Mouse (Mus musculus) midbrain, embryonic 11.5 days (tissue): Measurements from ENCODE around the gene Clec1b. TPM values are rescaled to one million over a fixed set of nuclear protein-coding genes. Genes with fewer than 3 reads are reported as not detected.
A peak's percentile ranks its signal among the peaks of the same experiment; 100 is the strongest.

ENCODE experiments used
- ATAC-seq: fragments of 200-750 bp; cut with Nextera tagmentation; 2 replicates; pipeline ENCODE4 v1.8.0; 2017; ENCODE audit warnings: moderate TSS enrichment, moderate library complexity; ENCODE audit not compliant: low FRiP score
- DNase-seq: peaks from one replicate; pipeline ENCODE4 v3.0.0; 2015; ENCODE audit warnings: low spot score; ENCODE audit errors: missing footprints
- H3K27ac ChIP-seq: fragments of 300-500 bp; sonication (generic); 2 replicates; pipeline ENCODE4 v1.5.1; 2014; ENCODE audit warnings: low read depth, low read length
- H3K27me3 ChIP-seq: fragments of 300-500 bp; sonication (generic); 2 replicates; pipeline ENCODE4 v1.6.1; 2014; ENCODE audit warnings: mild to moderate bottlenecking, low read length, moderate library complexity, mixed read lengths; ENCODE audit not compliant: control insufficient read depth, insufficient read depth
- H3K36me3 ChIP-seq: fragments of 300-500 bp; sonication (generic); 2 replicates; pipeline ENCODE4 v1.6.1; 2014; ENCODE audit warnings: mild to moderate bottlenecking, low read length, moderate library complexity, mixed read lengths; ENCODE audit not compliant: control insufficient read depth, insufficient read depth
- H3K4me1 ChIP-seq: fragments of 300-500 bp; sonication (generic); 2 replicates; pipeline ENCODE4 v1.6.1; 2014; ENCODE audit warnings: low read length; ENCODE audit not compliant: control insufficient read depth, insufficient read depth
- H3K4me2 ChIP-seq: fragments of 300-500 bp; sonication (generic); 2 replicates; pipeline ENCODE4 v1.6.1; 2014; ENCODE audit warnings: mild to moderate bottlenecking, moderate library complexity
- H3K4me3 ChIP-seq: fragments of 300-500 bp; sonication (generic); 2 replicates; pipeline ENCODE4 v1.5.1; 2014; ENCODE audit warnings: low read depth, low read length
- H3K9ac ChIP-seq: fragments of 300-500 bp; sonication (generic); 2 replicates; pipeline ENCODE4 v1.6.1; 2014; ENCODE audit warnings: low read length
- H3K9me3 ChIP-seq: fragments of 300-500 bp; sonication (generic); 2 replicates; pipeline ENCODE4 v1.6.1; 2016; ENCODE audit warnings: low read length; ENCODE audit not compliant: control insufficient read depth
- WGBS: fragments of 180-500 bp; shearing (Covaris S2); extraction: QIAGEN DNeasy Blood & Tissue Kit; methylation state at CpG from one replicate; pipeline ENCODE4 v1.1.7; 2014; 5-methylcytosine and 5-hydroxymethylcytosine counted together
- polyA plus RNA-seq: library from polyadenylated mRNA; unstranded; fragments of >200 nt; fragmentation: Nextera tagmentation; extraction: Ambion mirVana; gene quantifications from 2 replicates; pipeline ENCODE4 v1.2.1, GENCODE M21; 2014

Gene Clec1b
- polyA plus RNA-seq, 1 experiment from 2014 or later, result 11.3 TPM

DNA sequence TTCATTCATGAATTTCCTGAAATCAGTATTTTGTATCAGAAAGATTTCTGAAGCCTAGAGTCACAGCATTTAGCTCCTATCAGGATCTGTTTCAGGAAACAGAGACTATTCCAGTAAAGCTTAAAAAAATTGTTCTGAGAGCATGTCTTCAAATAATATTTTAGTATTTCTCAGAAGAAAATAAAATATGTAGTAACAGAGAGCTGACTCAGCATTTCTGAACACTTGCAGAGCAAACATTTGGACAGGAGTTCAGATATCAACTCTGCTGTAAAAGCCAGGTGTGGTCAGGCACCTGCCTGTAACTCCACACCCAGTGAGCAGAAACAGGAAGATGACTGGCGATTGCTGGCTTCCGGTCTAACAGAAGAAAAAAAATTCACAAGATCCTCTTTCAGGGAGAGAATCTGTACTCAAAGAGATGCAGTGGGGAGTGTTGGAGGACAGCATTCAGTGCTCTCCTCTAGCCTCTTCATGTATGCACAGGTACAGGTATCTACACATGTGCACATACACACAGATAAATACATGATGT is 22.1 kb upstream of the Clec1b start:
- Histone ChIP-seq H3K9ac (no peak overlapping the region), H3K27me3 (no peaks in the 10 kb centered on the region), H3K4me1 (no peaks in the 10 kb centered on the region), H3K36me3 (no peaks in the 10 kb centered on the region), H3K9me3 (no peaks in the 10 kb centered on the region), H3K4me3 (no peak overlapping the region), H3K27ac (no peak overlapping the region), H3K4me2 (no peak overlapping the region)
- ATAC-seq (no peak), DNase-seq (no peak)
- 93% methylated on average over 2 of the region's 2 CpGs for WGBS

DNA sequence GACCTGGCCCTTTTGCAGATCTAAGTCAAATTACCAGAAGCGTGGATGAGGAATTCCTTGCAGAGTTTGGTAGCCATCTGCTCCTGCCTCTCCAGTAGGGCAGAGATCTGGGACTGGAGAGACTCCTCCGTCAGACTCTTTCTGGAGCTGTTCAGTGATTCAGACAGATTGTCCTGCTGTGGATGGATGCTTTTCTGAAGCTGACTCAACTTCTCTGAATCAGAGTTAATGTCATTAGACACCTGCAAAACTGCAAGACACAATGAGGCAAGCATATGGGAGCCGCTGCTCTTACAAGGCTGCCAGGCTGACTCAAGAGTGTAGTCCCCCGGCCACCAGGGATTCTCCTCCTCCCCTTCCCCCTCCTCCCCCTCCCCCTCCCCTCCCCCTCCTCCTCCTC is 16.6 kb upstream of the Clec1b start:
- no peak overlapping the region for H3K4me2 ChIP-seq
- H3K36me3 ChIP-seq, result no peaks in the 10 kb centered on the region
- WGBS, result 69% methylated on average over 4 of the region's 4 CpGs
- DNase-seq (no peak), ATAC-seq (no peak)
- no peak overlapping the region for H3K27ac ChIP-seq
- H3K9ac ChIP-seq, result no peak overlapping the region
- no peaks in the 10 kb centered on the region for H3K4me1 ChIP-seq
- no peaks in the 10 kb centered on the region for H3K9me3 ChIP-seq
- H3K4me3 ChIP-seq, result no peak overlapping the region
- H3K27me3 ChIP-seq, result no peaks in the 10 kb centered on the region

DNA sequence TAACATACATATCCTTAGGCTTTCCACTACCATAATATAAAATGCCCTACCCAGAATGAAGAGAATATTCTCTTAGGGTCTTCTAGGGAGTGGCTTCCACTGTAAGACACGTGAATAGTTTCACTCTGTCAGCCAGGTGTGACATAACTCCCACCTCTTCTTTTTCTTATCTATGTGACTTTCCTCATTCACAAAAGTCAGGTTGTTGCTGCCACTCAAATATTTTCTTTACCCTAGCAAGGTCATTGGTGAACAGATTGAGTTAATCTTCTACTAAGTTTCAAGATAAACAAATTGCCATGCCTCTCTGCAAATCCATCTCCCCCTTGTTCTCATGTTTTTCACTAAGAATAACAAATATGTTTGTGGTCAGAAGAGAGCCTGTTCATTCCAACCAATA is 15.4 kb upstream of the Clec1b start:
- DNase-seq, result no peak
- no peak overlapping the region for H3K4me3 ChIP-seq
- ATAC-seq, result no peak
- H3K9me3 ChIP-seq, result no peaks in the 10 kb centered on the region
- H3K27ac ChIP-seq, result no peak overlapping the region
- H3K27me3 ChIP-seq, result no peaks in the 10 kb centered on the region
- WGBS, result 88% methylated on average over 1 of the region's 1 CpGs
- no peak overlapping the region for H3K4me2 ChIP-seq
- no peaks in the 10 kb centered on the region for H3K4me1 ChIP-seq
- H3K36me3 ChIP-seq, result no peaks in the 10 kb centered on the region
- H3K9ac ChIP-seq, result no peak overlapping the region

DNA sequence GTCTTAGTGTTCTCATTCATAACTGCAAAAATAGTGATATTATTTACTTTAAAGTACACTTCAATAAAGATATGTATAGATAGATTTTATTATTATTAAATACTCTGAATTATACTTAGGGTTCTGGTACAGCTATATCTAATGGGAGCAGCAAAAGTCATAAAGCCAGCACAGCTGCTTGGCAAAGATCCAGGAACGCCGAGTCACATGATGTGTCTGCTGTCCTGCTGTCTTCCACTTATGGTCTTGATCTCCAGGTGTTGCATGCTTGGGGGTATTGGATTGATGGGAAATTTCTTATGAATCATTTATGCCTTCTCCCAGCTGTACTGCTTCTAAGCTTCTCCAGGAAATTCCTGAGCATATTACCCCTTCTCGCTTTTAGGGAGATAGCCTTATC is 13.6 kb upstream of the Clec1b start:
- Histone ChIP-seq H3K36me3 (no peaks in the 10 kb centered on the region), H3K27me3 (no peaks in the 10 kb centered on the region), H3K4me1 (no peaks in the 10 kb centered on the region), H3K4me2 (no peak overlapping the region), H3K4me3 (no peak overlapping the region), H3K9ac (no peak overlapping the region), H3K9me3 (no peaks in the 10 kb centered on the region), H3K27ac (no peak overlapping the region)
- WGBS, result 85% methylated on average over 3 of the region's 3 CpGs
- ATAC-seq (no peak), DNase-seq (no peak)

DNA sequence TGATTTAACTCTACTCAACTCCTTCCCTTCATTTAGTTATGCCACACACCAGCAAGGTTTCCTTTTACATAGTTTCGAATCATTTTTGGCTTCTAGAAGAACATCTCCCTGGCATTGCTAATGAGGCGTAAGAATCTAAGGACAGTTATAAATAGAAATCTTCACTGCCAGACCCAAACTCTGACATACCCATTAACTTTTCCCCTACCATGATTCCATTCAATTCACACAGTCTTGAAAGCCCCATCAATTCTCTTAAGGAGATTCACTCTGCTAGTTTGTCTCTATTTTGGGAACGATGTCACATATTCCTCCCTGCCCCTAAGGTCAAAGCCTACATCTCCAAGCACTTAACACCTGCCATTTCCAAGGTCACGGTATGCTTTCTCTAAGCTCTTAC is 12.1 kb upstream of the Clec1b start:
- H3K27me3 ChIP-seq, result no peaks in the 10 kb centered on the region
- no peaks in the 10 kb centered on the region for H3K4me1 ChIP-seq
- no peak overlapping the region for H3K9ac ChIP-seq
- H3K27ac ChIP-seq, result no peak overlapping the region
- no peak for ATAC-seq
- DNase-seq, result no peak
- H3K4me2 ChIP-seq, result no peak overlapping the region
- no peaks in the 10 kb centered on the region for H3K9me3 ChIP-seq
- 77% methylated on average over 4 of the region's 4 CpGs for WGBS
- H3K4me3 ChIP-seq, result no peak overlapping the region
- no peaks in the 10 kb centered on the region for H3K36me3 ChIP-seq

DNA sequence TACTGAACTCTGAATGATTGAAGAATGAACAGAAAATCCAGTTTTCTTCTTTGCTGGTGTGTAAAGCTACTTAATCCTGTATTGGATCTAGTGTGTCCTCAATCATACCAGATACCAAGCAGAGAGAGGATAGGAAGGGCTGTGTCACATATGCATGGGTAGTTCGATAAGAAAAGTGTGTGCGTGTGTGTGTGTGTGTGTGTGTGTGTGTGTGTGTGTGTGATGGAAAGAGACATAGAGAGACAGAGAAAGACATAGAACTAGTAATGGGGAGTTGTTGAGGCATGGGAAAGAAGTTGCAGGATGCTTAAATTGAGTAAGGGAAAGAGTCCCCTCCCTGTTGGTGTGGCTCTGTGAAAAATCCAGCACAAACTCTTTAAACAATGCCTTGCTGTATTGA is 11.3 kb upstream of the Clec1b start, which contains the start of gene Clec12b:
Gene Clec12b, minus strand, starts transcription at position 101 of the 400 bp plus-strand sequence.
- 86% methylated on average over 2 of the region's 2 CpGs for WGBS
- no peak within 1 kb of the TSS for H3K27ac ChIP-seq

DNA sequence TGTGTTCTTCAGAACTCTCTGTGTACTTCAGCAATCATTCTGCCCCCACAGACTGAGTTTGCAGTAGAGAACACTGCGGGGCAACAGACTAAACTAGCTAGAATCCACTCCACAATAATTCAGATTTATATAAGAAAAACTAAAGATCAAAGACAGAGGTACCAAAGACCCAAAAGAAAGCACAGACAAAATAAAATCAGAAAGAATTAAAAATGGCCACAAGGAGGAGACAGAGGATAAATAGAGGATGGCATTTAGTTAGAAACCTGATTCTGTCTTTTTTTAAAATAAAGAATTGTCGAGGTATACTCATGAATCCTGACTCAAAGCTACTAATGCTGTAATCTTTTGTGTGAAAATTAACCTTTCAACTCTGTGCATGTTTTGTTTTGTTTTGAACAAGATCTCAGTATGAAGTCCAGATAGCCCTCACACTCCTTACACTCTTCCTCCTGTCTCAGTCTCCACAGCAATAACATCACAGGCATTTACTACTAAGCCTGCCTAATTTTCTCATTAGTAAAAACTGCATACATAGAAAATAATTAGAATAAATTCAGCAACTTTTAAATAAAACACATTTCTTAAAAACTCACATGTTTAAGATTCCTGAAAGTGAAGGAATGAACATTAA is 3.9 kb upstream of the Clec1b start:
- H3K9ac ChIP-seq, result no peak overlapping the region
- no peaks in the 10 kb centered on the region for H3K36me3 ChIP-seq
- no peak overlapping the region for H3K4me2 ChIP-seq
- no peak for DNase-seq
- no peak overlapping the region for H3K27ac ChIP-seq
- H3K9me3 ChIP-seq, result no peaks in the 10 kb centered on the region
- no peaks in the 10 kb centered on the region for H3K4me1 ChIP-seq
- WGBS, result 45% methylated on average over 2 of the region's 2 CpGs
- H3K4me3 ChIP-seq, result no peak overlapping the region
- ATAC-seq, result 0 out of 2 replicates have a peak, but pooled peaks have one; percentile 44
- H3K27me3 ChIP-seq, result no peaks in the 10 kb centered on the region

More for the DNA sequence above, 11.3 kb upstream of the Clec1b start, which contains the start of gene Clec12b:
- Histone ChIP-seq H3K4me3 (no peak within 1 kb of the TSS), H3K4me2 (no peak within 1 kb of the TSS), H3K4me1 (no peaks in the 10 kb centered on the region), H3K9me3 (no peaks in the 10 kb centered on the region), H3K9ac (no peak within 1 kb of the TSS), H3K36me3 (no peaks in the 10 kb centered on the region), H3K27me3 (no peaks in the 10 kb centered on the region)
- DNase-seq (no peak), ATAC-seq (no peak)

DNA sequence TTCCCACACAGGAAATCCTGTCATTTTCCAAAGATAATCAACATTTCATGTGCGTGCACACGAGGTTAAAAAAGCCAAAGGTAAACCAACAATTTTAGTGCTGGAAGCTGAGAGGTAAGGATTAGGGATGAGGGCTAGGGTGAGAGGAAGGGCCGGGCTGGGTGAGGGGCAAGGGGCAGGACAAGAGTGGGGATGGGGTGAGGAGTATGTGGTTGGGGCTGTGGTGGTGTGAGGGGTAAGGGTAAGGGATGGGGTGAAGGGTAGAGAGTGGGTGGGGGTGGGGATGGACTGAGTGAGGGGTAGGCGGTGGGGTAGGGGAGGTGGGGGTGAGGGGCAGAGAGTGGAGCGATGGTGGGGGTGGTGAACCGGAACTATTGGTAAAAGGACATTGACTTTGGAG is 3.4 kb upstream of the Clec1b start:
- no peaks in the 10 kb centered on the region for H3K9me3 ChIP-seq
- 83% methylated on average over 6 of the region's 6 CpGs for WGBS
- no peak for DNase-seq
- no peak overlapping the region for H3K4me2 ChIP-seq
- no peak overlapping the region for H3K4me3 ChIP-seq
- H3K36me3 ChIP-seq, result no peaks in the 10 kb centered on the region
- H3K9ac ChIP-seq, result no peak overlapping the region
- H3K27ac ChIP-seq, result no peak overlapping the region
- no peaks in the 10 kb centered on the region for H3K4me1 ChIP-seq
- no peaks in the 10 kb centered on the region for H3K27me3 ChIP-seq
- ATAC-seq, result peak; percentile 61

DNA sequence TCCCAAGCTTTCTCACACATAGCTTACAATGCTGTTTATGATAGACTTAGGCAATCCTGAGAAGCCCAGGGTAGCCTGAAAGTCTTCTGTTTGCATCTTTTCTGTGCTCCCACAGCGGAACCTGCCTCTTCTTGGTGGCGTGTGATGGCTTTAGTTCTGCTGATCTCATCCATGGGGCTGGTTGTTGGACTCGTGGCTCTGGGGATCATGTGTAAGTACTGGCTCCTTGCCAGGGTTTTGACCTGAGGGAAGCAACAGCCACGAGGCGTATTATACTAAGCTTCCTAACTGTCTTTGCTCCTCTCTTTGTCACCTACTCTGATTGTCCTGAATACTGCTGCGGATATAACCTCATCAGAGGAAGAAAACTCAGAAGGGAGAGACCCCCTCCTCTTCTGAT is 2.8 kb downstream of the Clec1b start:
- WGBS, result 76% methylated on average over 6 of the region's 6 CpGs
- no peak for ATAC-seq

More for the DNA sequence above, 2.8 kb downstream of the Clec1b start:
- Histone ChIP-seq H3K9ac (no peak overlapping the region), H3K27ac (no peak overlapping the region), H3K4me1 (no peaks in the 10 kb centered on the region), H3K4me3 (no peak overlapping the region), H3K9me3 (no peaks in the 10 kb centered on the region), H3K4me2 (no peak overlapping the region), H3K36me3 (no peaks in the 10 kb centered on the region), H3K27me3 (no peaks in the 10 kb centered on the region)
- DNase-seq, result no peak
